Mouse (Mus musculus) limb, embryonic 12.5 days (tissue): Measurements from ENCODE around the gene Tbc1d9. TPM values are rescaled to one million over a fixed set of nuclear protein-coding genes. Genes with fewer than 3 reads are reported as not detected.

Experiments
- ATAC-seq: fragments of 200-750 bp; cut with Nextera tagmentation; 2 replicates; pipeline ENCODE4 v1.8.0; 2017; ENCODE audit warnings: low read depth, moderate TSS enrichment; ENCODE audit not compliant: insufficient number of reproducible peaks, insufficient read depth, low FRiP score, low TSS enrichment
- H3K27ac ChIP-seq: fragments of 300-500 bp; sonication (generic); 2 replicates; pipeline ENCODE4 v1.5.1; 2016; ENCODE audit warnings: mild to moderate bottlenecking, moderate library complexity
- H3K27me3 ChIP-seq: fragments of 300-500 bp; sonication (generic); 2 replicates; pipeline ENCODE4 v1.6.1; 2016; ENCODE audit warnings: mild to moderate bottlenecking, moderate library complexity
- H3K36me3 ChIP-seq: fragments of 300-500 bp; sonication (generic); 2 replicates; pipeline ENCODE4 v1.6.1; 2016; ENCODE audit warnings: mild to moderate bottlenecking, moderate library complexity
- H3K4me1 ChIP-seq: fragments of 300-500 bp; sonication (generic); replicated peaks from 2 replicates; pipeline ENCODE4 v1.6.1; 2016
- H3K4me2 ChIP-seq: fragments of 300-500 bp; sonication (generic); 2 replicates; pipeline ENCODE4 v1.6.1; 2016; ENCODE audit warnings: mild to moderate bottlenecking, moderate library complexity
- H3K4me3 ChIP-seq: fragments of 300-500 bp; sonication (generic); replicated peaks from 2 replicates; pipeline ENCODE4 v1.5.1; 2016; ENCODE audit warnings: mild to moderate bottlenecking
- H3K9ac ChIP-seq: fragments of 300-500 bp; sonication (generic); replicated peaks from 2 replicates; pipeline ENCODE4 v1.6.1; 2016; ENCODE audit warnings: mild to moderate bottlenecking, moderate library complexity
- H3K9me3 ChIP-seq: fragments of 300-500 bp; sonication (generic); 2 replicates; pipeline ENCODE4 v1.6.1; 2016; ENCODE audit warnings: mild to moderate bottlenecking, moderate library complexity
- WGBS: fragments of 180-500 bp; shearing (Covaris S2); methylation state at CpG from one replicate; pipeline ENCODE4 v1.1.7; 2016; 5-methylcytosine and 5-hydroxymethylcytosine counted together
- polyA plus RNA-seq: library from polyadenylated mRNA; unstranded; fragments of >200 nt; fragmentation: Nextera tagmentation; extraction: Ambion mirVana; gene quantifications from 2 replicates; pipeline ENCODE4 v1.2.1, GENCODE M21; 2016

The Tbc1d9 gene
- polyA plus RNA-seq, 1 experiment from 2014 or later, result 1.7 TPM

GRCm38 (mm10) chr8:83159615-83160014 lies 5.5 kb upstream of the Tbc1d9 start:
- no peak overlapping the region for H3K4me3 ChIP-seq
- 61% methylated on average over 1 of the region's 1 CpGs for WGBS
- H3K9me3 ChIP-seq, result no peaks in the 10 kb centered on the region
- H3K36me3 ChIP-seq, result no peaks in the 10 kb centered on the region
- no peak overlapping the region for H3K27ac ChIP-seq
- H3K4me2 ChIP-seq, result no peak overlapping the region
- ATAC-seq, result no peak
- peaks cover 5% of the 10 kb centered on the region; the same call in 1 of the 2 replicates for H3K27me3 ChIP-seq
- no peak overlapping the region for H3K9ac ChIP-seq
- no peaks in the 10 kb centered on the region for H3K4me1 ChIP-seq

DNA sequence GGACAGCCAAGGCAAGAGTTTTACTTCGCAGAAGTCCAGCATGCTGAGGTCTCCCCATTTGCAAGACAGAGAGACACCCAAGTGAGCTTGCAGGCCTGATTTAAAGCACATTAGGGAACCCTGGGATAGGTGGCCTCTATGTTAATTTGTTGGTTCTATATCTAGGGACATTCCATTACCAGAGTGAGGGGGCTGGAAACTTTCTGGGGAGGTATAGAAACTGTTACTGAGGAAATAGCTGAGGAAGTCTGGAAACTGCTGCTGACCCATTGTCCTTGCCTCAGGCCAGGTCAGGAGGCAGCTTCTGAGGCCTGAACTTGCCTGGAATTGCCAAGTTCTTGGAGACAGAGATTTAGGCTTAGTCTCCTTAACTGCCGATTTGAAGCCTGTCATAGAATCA lies 4.5 kb upstream of the Tbc1d9 start:
- Histone ChIP-seq H3K4me3 (no peak overlapping the region), H3K4me2 (no peak overlapping the region), H3K27ac (no peak overlapping the region), H3K27me3 (peaks cover 5% of the 10 kb centered on the region; the same call in 1 of the 2 replicates), H3K36me3 (no peaks in the 10 kb centered on the region), H3K9ac (no peak overlapping the region), H3K9me3 (no peaks in the 10 kb centered on the region), H3K4me1 (no peaks in the 10 kb centered on the region)
- 75% methylated on average over 2 of the region's 2 CpGs for WGBS
- no peak for ATAC-seq

DNA sequence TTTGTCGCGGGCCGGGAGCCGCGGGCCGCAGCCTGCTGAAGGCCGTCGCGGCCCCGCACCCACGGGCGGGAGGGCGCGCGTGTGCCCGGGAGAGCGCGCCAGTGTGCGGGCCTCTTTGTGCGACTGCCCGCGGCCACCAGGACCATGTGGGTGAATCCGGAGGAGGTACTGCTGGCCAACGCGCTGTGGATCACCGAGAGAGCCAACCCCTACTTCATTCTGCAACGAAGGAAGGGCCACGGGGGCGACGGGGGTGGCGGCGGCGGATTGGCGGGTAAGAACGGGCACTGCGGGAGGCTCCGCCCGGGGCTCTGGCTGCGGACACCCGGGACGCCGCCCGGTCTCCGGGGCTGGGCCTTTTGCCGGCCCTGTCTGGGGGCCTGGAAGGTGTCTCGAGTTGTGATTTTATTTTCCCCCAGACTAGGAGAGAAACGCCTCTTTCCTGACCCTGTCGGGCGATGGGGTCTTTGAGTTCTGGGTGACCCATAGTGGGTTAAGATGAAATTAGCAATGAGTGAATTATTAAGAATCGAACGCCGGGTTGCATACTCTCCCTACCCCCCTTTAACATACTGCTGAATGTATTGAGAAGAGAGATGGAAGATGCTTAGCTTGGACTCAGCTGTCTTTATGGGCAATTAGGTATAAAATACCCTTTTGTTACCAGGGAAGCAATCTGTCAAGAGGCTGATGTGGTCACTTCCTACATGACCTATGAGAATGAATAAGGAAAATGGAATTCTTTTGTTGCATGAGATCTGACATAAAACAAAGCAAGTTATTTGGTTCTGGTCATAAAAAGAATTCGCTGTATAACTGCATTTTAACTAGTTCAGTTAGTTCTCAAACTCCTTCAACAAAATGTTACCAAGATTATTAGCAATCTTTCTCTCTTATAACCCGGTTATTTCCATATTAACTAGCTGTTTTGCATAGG lies 1.0 kb downstream of the Tbc1d9 start, which contains the start of gene Gm10645:
Gene Gm10645 (minus strand): TSS at position 240 of the 937 bp plus-strand sequence.
- Histone ChIP-seq H3K27ac (peak within 1 kb of the TSS; percentile 67), H3K36me3 (no peaks in the 10 kb centered on the region), H3K4me1 (0 out of 2 replicates have a peak, but pooled peaks cover 10% of the 10 kb centered on the region), H3K9ac (peak within 1 kb of the TSS; percentile 83), H3K4me3 (peak within 1 kb of the TSS; percentile 73), H3K9me3 (no peaks in the 10 kb centered on the region), H3K27me3 (peaks cover 16% of the 10 kb centered on the region), H3K4me2 (peak within 1 kb of the TSS; percentile 83)
- peak; percentile 57 for ATAC-seq
- WGBS, result 3% methylated on average over 52 of the region's 54 CpGs

DNA sequence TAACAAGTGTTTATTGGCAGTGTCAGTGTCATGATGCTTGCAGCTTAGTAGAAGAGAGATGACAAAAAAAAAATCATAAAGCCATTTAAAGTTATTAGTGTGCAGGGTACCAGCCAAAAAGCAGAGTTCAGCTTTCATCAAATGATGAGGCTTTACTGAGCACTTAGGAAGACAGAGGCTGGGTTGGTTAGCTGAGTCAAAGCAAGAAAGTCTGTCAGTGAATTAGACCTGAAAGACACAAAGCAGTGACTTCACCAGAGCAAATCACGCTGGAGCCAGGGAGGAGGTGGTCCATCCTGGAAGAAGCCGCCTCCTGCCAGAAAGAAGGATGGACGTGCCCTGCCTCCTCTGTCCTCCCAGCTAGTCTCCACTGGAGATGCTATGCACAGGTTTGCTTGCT lies 2.8 kb downstream of the Tbc1d9 start:
- H3K4me3 ChIP-seq, result no peak overlapping the region
- no peak for ATAC-seq
- WGBS, result 52% methylated on average over 3 of the region's 3 CpGs

GRCm38 (mm10) chr8:83169127-83169526 lies 4.0 kb downstream of the Tbc1d9 start:
- WGBS, result 90% methylated on average over 3 of the region's 3 CpGs
- peaks cover 13% of the 10 kb centered on the region for H3K27me3 ChIP-seq
- H3K27ac ChIP-seq, result no peak overlapping the region
- H3K4me2 ChIP-seq, result no peak overlapping the region
- H3K9me3 ChIP-seq, result no peaks in the 10 kb centered on the region
- H3K4me3 ChIP-seq, result no peak overlapping the region
- no peak for ATAC-seq
- no peak overlapping the region for H3K9ac ChIP-seq
- 0 out of 2 replicates have a peak, but pooled peaks cover 10% of the 10 kb centered on the region for H3K4me1 ChIP-seq
- H3K36me3 ChIP-seq, result no peaks in the 10 kb centered on the region

More for the DNA sequence above, 2.8 kb downstream of the Tbc1d9 start:
- Histone ChIP-seq H3K4me1 (0 out of 2 replicates have a peak, but pooled peaks cover 10% of the 10 kb centered on the region), H3K9me3 (no peaks in the 10 kb centered on the region), H3K27ac (no peak overlapping the region), H3K9ac (no peak overlapping the region), H3K27me3 (peaks cover 16% of the 10 kb centered on the region), H3K4me2 (no peak overlapping the region), H3K36me3 (no peaks in the 10 kb centered on the region)

DNA sequence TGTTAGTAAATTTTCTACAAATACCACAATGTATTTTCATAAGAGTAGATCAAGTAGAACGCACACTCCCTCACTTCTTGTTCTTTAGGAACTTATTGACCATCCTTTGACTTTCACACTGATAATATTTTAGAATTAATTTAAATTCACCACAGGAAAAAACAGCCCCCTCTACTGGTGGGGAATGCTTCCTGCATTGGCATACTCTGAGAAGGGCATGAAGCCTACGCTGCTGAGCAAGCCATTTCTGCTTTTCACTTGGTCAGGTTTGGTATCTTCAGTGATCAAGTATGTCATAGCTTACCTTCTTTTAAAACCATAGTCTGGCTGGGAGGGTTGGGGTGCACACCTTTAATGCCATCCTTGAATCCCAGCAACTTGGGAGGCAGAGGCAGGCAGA lies 4.6 kb downstream of the Tbc1d9 start:
- Histone ChIP-seq H3K4me1 (0 out of 2 replicates have a peak, but pooled peaks cover 10% of the 10 kb centered on the region), H3K9ac (no peak overlapping the region), H3K27me3 (peaks cover 11% of the 10 kb centered on the region), H3K36me3 (no peaks in the 10 kb centered on the region), H3K4me3 (no peak overlapping the region), H3K27ac (no peak overlapping the region), H3K4me2 (no peak overlapping the region), H3K9me3 (no peaks in the 10 kb centered on the region)
- WGBS, result 91% methylated on average over 2 of the region's 2 CpGs
- ATAC-seq, result no peak

- H3K27me3 ChIP-seq, result peaks cover 10% of the 10 kb centered on the region
- no peaks in the 10 kb centered on the region for H3K36me3 ChIP-seq
- H3K4me2 ChIP-seq, result no peak overlapping the region
- 0 out of 2 replicates have a peak, but pooled peaks have one; percentile 7 for ATAC-seq
- H3K4me1 ChIP-seq, result 0 out of 2 replicates have a peak, but pooled peaks cover 10% of the 10 kb centered on the region
- no peak overlapping the region for H3K4me3 ChIP-seq
- H3K9ac ChIP-seq, result no peak overlapping the region
- H3K27ac ChIP-seq, result no peak overlapping the region
- 62% methylated on average over 6 of the region's 6 CpGs for WGBS
- H3K9me3 ChIP-seq, result no peaks in the 10 kb centered on the region
Measured at GRCm38 (mm10) chr8:83170894-83171293, 5.7 kb downstream of the Tbc1d9 start.

- no peak overlapping the region for H3K9ac ChIP-seq
- H3K27ac ChIP-seq, result no peak overlapping the region
- H3K9me3 ChIP-seq, result no peaks in the 10 kb centered on the region
- WGBS, result 75% methylated on average over 10 of the region's 10 CpGs
- peaks cover 19% of the 10 kb centered on the region for H3K4me1 ChIP-seq
- H3K4me3 ChIP-seq, result no peak overlapping the region
- H3K36me3 ChIP-seq, result no peaks in the 10 kb centered on the region
- no peak overlapping the region for H3K4me2 ChIP-seq
- no peaks in the 10 kb centered on the region for H3K27me3 ChIP-seq
- ATAC-seq, result no peak
Measured at GRCm38 (mm10) chr8:83175680-83176079, 10.5 kb downstream of the Tbc1d9 start.

GRCm38 (mm10) chr8:83176785-83177184 lies 11.6 kb downstream of the Tbc1d9 start:
- no peak overlapping the region for H3K4me2 ChIP-seq
- peaks cover 14% of the 10 kb centered on the region for H3K4me1 ChIP-seq
- no peaks in the 10 kb centered on the region for H3K27me3 ChIP-seq
- H3K9ac ChIP-seq, result no peak overlapping the region
- ATAC-seq, result no peak
- WGBS, result 56% methylated on average over 2 of the region's 2 CpGs
- H3K36me3 ChIP-seq, result no peaks in the 10 kb centered on the region
- no peak overlapping the region for H3K4me3 ChIP-seq
- no peaks in the 10 kb centered on the region for H3K9me3 ChIP-seq
- H3K27ac ChIP-seq, result no peak overlapping the region

GRCm38 (mm10) chr8:83177317-83178195 lies 12.4 kb downstream of the Tbc1d9 start:
- Histone ChIP-seq H3K9me3 (no peaks in the 10 kb centered on the region), H3K9ac (peak overlapping the region; percentile 24; the same call in 1 of the 2 replicates), H3K27ac (no peak overlapping the region), H3K4me1 (peaks cover 14% of the 10 kb centered on the region), H3K4me3 (no peak overlapping the region), H3K36me3 (no peaks in the 10 kb centered on the region), H3K27me3 (no peaks in the 10 kb centered on the region), H3K4me2 (no peak overlapping the region)
- WGBS, result 24% methylated on average over 11 of the region's 11 CpGs
- ATAC-seq, result no peak
